Comparison of ENCODE assay signal across 27 mouse cellular contexts in the genomic region with DNA sequence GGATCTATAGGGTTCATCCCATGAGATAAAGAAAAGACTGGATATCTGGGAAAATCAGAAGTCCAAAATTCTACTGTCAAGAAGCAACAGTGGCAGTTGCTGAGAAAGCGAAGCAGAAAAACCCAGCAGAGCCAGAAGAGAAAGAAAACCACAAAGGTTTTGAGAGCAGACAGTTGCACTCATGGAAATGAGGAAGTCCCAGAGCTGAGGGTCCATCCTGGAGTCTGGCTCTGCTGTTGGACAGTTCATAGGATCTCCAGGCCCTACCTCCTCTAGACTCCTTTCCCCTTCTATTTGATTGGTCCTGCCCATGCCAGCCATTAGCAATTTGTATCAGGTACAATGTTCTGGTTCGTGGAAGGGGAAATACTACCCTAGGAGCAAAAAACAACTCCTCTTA. TPM values are rescaled to one million over a fixed set of nuclear protein-coding genes. Genes with fewer than 3 reads are reported as not detected.
"Had no signal": no experiment of that assay in that cellular context is flagged by ENCODE, and none has a peak within 500 bp of the region (broad histone marks: within the 10 kb centered on the region; RNA-seq: fewer than 3 reads in every experiment).

No protein-coding gene starts in this region.

- H3K27ac ChIP-seq: liver, embryonic 15.5 days; lung, embryonic 15.5 days; macrophage; midbrain, embryonic 13.5 days; midbrain, embryonic 15.5 days; neural tube, embryonic 13.5 days; neural tube, embryonic 15.5 days had no signal

- H3K4me3 ChIP-seq: liver, embryonic 15.5 days; lung, embryonic 15.5 days; megakaryocyte, embryonic 14.5 days; midbrain, embryonic 13.5 days; midbrain, embryonic 15.5 days; myocyte; neural tube, embryonic 13.5 days; neural tube, embryonic 15.5 days had no signal

- H3K9ac ChIP-seq: liver, embryonic 15.5 days; liver, postnatal 0 days; lung, embryonic 15.5 days; midbrain, embryonic 13.5 days; midbrain, embryonic 15.5 days; neural tube, embryonic 13.5 days; neural tube, embryonic 15.5 days had no signal

- H3K27me3 ChIP-seq: liver, embryonic 15.5 days; lung, embryonic 15.5 days; megakaryocyte, embryonic 14.5 days; midbrain, embryonic 13.5 days; midbrain, embryonic 15.5 days; neural tube, embryonic 13.5 days; neural tube, embryonic 15.5 days had no signal

- H3K36me3 ChIP-seq: liver, embryonic 15.5 days; lung, embryonic 15.5 days; midbrain, embryonic 13.5 days; midbrain, embryonic 15.5 days; neural tube, embryonic 13.5 days; neural tube, embryonic 15.5 days had no signal

- ATAC-seq: liver, postnatal 0 days; lung, postnatal 0 days; midbrain, embryonic 13.5 days; midbrain, embryonic 15.5 days had no signal

- H3K4me1 ChIP-seq: liver, embryonic 15.5 days; lung, embryonic 15.5 days; midbrain, embryonic 13.5 days; midbrain, embryonic 15.5 days; neural tube, embryonic 13.5 days; neural tube, embryonic 15.5 days had no signal

- H3K9me3 ChIP-seq: liver, embryonic 15.5 days; lung, embryonic 15.5 days; megakaryocyte, embryonic 14.5 days; midbrain, embryonic 13.5 days; midbrain, embryonic 15.5 days; neural tube, embryonic 13.5 days; neural tube, embryonic 15.5 days had no signal

- DNase-seq: liver, postnatal 0 days; lung, adult 2 months; lung, postnatal 14 days; lung, postnatal 36 days; retina, postnatal 1 day; right cerebral cortex, adult 18-20 months; right cerebral cortex, postnatal 25 days; right cerebral cortex, postnatal 4 days; spleen, adult 18-20 months; thymus, adult 18-20 months; thymus, postnatal 14 days; thymus, postnatal 36 days had no signal

RNA-seq across cellular contexts. Expression of a gene that starts 18.7 kb away (rescaled TPM):
- polyA plus RNA-seq: macrophage had no signal

RNA-seq across cellular contexts. Expression of a gene that starts 39.5 kb away (rescaled TPM):
- total RNA-seq: midbrain, postnatal 0 days had no signal
- polyA plus RNA-seq: liver, embryonic 15.5 days; liver, postnatal 0 days; lung, adult 2 months; lung, embryonic 15.5 days; macrophage; myocyte; neural tube, embryonic 11.5 days; small intestine, adult 2 months; stomach, embryonic 14.5 days; thymus, postnatal 0 days had no signal
